Mouse (Mus musculus) G1E-ER4 (cell line): ENCODE data around the gene Tek. TPM values are rescaled to one million over a fixed set of nuclear protein-coding genes. Genes with fewer than 3 reads are reported as not detected.

Experiments used
- GATA1 ChIP-seq: IDR thresholded peaks from one replicate; pipeline ENCODE4 v1.8.0; 2012; ENCODE audit warnings: low read length, inconsistent platforms
- polyA plus RNA-seq: library from polyadenylated mRNA; stranded (reverse); fragments of >175 nt; gene quantifications from 2 replicates; pipeline ENCODE4 v1.2.3, GENCODE M21; 2012

Tek gene
- polyA plus RNA-seq, 1 experiment, result not detected

GRCm38 (mm10) chr4:94765217-94765616 lies 26.1 kb downstream of the Tek start:
- TF ChIP-seq GATA1, result no peak

DNA sequence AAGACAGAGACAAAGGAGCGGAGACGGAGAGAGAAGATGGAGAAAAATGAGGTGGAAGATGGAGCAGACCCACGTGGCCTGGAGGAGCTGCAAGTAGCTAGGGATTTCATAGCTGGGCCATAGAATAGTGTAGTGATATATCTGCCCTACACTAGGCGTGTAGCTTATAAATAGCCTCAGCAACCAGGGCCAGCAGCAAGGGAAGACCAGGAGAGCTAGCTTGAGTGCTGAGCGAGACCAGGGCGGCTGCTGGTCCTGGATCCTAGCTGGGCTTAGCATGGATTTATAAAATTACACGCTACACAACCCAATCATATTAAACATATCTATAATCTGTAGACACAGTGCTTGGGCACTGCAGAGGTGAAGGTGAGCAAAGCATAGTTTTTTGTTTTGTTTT lies 27.1 kb downstream of the Tek start:
- TF ChIP-seq GATA1, result no peak

- TF ChIP-seq GATA1, result no peak
Measured at GRCm38 (mm10) chr4:94768624-94769023, 29.5 kb downstream of the Tek start.

GRCm38 (mm10) chr4:94781043-94781442 lies 42.0 kb downstream of the Tek start:
- no peak for TF ChIP-seq GATA1

DNA sequence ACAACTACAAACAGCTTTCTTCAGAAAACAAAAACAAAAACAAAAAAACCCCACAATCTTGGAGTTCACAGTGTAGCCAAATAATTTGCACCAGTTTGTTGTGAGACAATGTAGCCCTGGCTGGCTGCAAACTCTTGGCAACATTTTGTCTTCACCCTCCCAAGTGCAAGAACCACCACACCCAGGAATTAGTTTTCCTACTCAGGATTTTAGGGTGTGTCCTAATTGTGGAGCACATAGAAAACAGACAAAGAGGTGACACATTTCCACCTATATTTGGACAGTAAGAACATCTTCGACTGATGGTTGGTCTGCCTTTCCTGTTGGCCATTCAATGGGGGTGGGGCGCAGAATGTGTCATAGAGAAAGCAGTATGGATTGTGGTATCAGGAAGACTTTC lies 46.8 kb downstream of the Tek start:
- TF ChIP-seq GATA1, result no peak

GRCm38 (mm10) chr4:94803187-94803586 lies 64.1 kb downstream of the Tek start:
- no peak for TF ChIP-seq GATA1

DNA sequence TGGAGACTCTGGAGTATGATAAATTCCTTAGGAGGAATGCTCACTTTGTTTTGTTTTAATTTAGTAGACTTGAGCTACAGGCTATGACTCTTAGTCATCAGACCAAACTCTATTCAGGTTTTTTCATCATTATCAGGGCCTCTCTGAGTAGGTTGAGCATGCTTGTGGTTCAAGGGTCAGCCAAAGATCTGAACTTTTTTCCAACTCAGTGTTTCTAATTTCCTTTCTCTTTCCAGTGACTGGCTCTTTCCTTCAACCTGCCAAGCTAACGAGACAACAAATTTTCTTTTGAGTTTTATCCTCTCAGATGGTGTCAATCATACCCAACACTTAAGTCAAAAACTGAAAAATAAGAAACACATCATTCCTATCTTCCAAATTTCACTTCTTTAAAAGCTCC lies 71.5 kb downstream of the Tek start:
- no peak for TF ChIP-seq GATA1

- TF ChIP-seq GATA1, result no peak
Measured at GRCm38 (mm10) chr4:94826891-94827290, 87.8 kb downstream of the Tek start.

- no peak for TF ChIP-seq GATA1
Measured at GRCm38 (mm10) chr4:94827429-94827828, 88.3 kb downstream of the Tek start.

DNA sequence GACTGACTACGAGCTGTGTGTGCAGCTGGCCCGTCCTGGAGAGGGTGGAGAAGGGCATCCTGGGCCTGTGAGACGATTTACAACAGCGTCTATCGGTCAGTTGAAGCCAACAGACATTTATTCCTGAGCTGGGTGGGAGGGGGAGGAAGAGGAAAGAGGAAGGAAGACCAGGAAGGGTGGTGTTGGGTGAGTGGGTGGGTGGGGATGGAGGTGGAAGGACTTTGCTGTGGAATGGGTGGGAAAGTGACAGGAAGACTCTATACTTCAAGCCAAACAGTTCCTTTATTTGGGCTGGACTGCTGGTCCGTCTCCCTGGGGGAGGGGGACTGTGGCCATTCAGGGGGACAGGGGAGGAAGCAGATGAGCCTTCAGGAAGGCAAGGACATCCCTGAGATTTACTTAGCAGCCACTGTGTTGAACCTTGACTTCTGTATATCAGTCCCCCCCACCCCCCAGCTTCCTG lies 90.9 kb downstream of the Tek start:
- TF ChIP-seq GATA1, result no peak

GRCm38 (mm10) chr4:94837061-94837460 lies 98.0 kb downstream of the Tek start:
- no peak for TF ChIP-seq GATA1

GRCm38 (mm10) chr4:94853301-94853700 lies 114.2 kb downstream of the Tek start:
- TF ChIP-seq GATA1, result no peak

GRCm38 (mm10) chr4:94854270-94854669 lies 115.2 kb downstream of the Tek start:
- TF ChIP-seq GATA1, result no peak

DNA sequence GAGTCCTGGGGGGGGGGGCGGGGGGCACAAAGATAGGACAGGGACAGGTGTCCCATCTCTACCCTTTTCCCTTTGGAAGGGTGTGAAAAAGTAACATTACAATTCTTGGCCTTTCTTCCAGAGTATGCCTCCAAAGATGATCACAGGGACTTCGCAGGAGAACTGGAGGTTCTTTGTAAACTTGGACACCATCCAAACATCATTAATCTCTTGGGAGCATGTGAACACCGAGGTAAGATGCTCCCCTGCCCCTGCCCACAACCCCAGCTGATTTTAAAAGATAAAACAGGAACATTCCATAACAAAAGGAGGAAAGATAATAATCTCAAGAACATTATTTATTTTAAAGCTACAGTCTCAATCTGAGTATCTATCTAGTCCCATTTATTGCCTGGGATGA lies 116.1 kb downstream of the Tek start:
- no peak for TF ChIP-seq GATA1

DNA sequence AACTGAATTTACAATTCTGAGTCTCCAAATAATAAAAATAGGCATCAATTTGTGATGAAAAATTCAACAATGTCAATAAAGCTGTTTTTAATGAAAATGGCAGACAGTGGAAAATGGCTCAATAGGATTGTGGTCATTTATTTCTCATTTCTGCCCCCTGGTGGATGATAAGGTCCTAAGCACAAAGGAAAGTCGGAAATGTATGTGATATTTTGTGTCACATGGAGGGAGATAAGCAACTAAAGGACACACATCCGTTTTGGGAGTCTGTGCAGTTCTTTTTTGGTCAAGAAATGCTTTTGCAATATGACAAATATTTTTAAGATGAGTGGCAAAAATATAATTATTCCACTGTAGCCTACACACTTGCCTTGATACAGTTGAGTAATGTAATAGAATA lies 161.7 kb downstream of the Tek start:
- no peak for TF ChIP-seq GATA1

- TF ChIP-seq GATA1, result no peak
Measured at GRCm38 (mm10) chr4:94901780-94902179, 162.7 kb downstream of the Tek start.

Other genes with a start within 250 kb of the Tek start
- not detected in 2 replicates for gene Gm10306, start 182.7 kb upstream of the Tek start, polyA plus RNA-seq
- 3.9 and 5.4 TPM in 2 replicates for gene Caap1, start 182.5 kb upstream of the Tek start, polyA plus RNA-seq
- 90.5 and 119 TPM in 2 replicates for gene Plaa, start 136.0 kb upstream of the Tek start, polyA plus RNA-seq
- 0.90 and 0.99 TPM in 2 replicates for gene Ift74, start 124.8 kb upstream of the Tek start, polyA plus RNA-seq
- not detected in 2 replicates for gene Lrrc19, start 89.1 kb upstream of the Tek start, polyA plus RNA-seq
- not detected in 2 replicates for gene Eqtn, start 189.6 kb downstream of the Tek start, polyA plus RNA-seq
- gene Mysm1, start 239.8 kb downstream of the Tek start, polyA plus RNA-seq, result 0.50 and 2.7 TPM in 2 replicates